Mouse (Mus musculus): ENCODE measurements around the gene Tmem14c. TPM values are rescaled to one million over a fixed set of nuclear protein-coding genes. Genes with fewer than 3 reads are reported as not detected.
"Not testable (repeated sequence)": the region's sequence is repeated elsewhere in the genome, so short reads cannot be mapped to it uniquely, and the experiment has no call there.

The Tmem14c gene
- polyA plus RNA-seq, 1 experiment from 2014 or later: 228 TPM

GRCm38 (mm10) chr13:40986081-40986480 is 30.0 kb upstream of the Tmem14c start:
- H3K4me2 ChIP-seq: no peak overlapping the region
- no peak overlapping the region for H3K9ac ChIP-seq
- no peaks in the 10 kb centered on the region for H3K4me1 ChIP-seq (replicated peaks)
- no peaks in the 10 kb centered on the region for H3K27me3 ChIP-seq (replicated peaks)
- H3K36me3 ChIP-seq: no peaks in the 10 kb centered on the region
- no peak for ATAC-seq (ENCODE audit: insufficient number of reproducible peaks, low FRiP score)
- no peaks in the 10 kb centered on the region for H3K9me3 ChIP-seq (replicated peaks)
- H3K27ac ChIP-seq (ENCODE audit: poor library complexity, severe bottlenecking): no peak overlapping the region
- WGBS: 90% methylated on average over 5 of the region's 5 CpGs
- no peak overlapping the region for H3K4me3 ChIP-seq

- ATAC-seq (ENCODE audit: insufficient number of reproducible peaks, low FRiP score); H3K27me3 ChIP-seq (replicated peaks); H3K27ac ChIP-seq (ENCODE audit: poor library complexity, severe bottlenecking); H3K36me3 ChIP-seq; H3K9me3 ChIP-seq (replicated peaks); H3K4me1 ChIP-seq (replicated peaks); H3K4me3 ChIP-seq; H3K4me2 ChIP-seq; H3K9ac ChIP-seq: not testable (repeated sequence)
- 59% methylated on average over 4 of the region's 4 CpGs for WGBS
These were observed 28.3 kb upstream of the Tmem14c start for GRCm38 (mm10) chr13:40987608-40988303.

- Histone ChIP-seq H3K27me3 (replicated peaks) (no peaks in the 10 kb centered on the region), H3K4me3 (no peak overlapping the region), H3K4me2 (no peak overlapping the region), H3K9me3 (replicated peaks) (no peaks in the 10 kb centered on the region), H3K9ac (no peak overlapping the region), H3K4me1 (replicated peaks) (no peaks in the 10 kb centered on the region), H3K36me3 (no peaks in the 10 kb centered on the region), H3K27ac (ENCODE audit: poor library complexity, severe bottlenecking) (no peak overlapping the region)
- ATAC-seq (ENCODE audit: insufficient number of reproducible peaks, low FRiP score): no peak
- WGBS: 54% methylated on average over 2 of the region's 2 CpGs
These were observed 27.7 kb upstream of the Tmem14c start for GRCm38 (mm10) chr13:40988418-40988817.

- Histone ChIP-seq H3K4me3 (no peak overlapping the region), H3K9me3 (replicated peaks) (no peaks in the 10 kb centered on the region), H3K27ac (ENCODE audit: poor library complexity, severe bottlenecking) (peak overlapping the region; percentile 34; the same call in 1 of the 2 replicates), H3K36me3 (no peaks in the 10 kb centered on the region), H3K9ac (no peak overlapping the region), H3K4me1 (replicated peaks) (peaks cover 9% of the 10 kb centered on the region), H3K27me3 (replicated peaks) (no peaks in the 10 kb centered on the region), H3K4me2 (no peak overlapping the region; the same call in 1 of the 2 replicates)
- no peak for ATAC-seq (ENCODE audit: insufficient number of reproducible peaks, low FRiP score)
- 35% methylated on average over 8 of the region's 8 CpGs for WGBS
These were observed 21.4 kb upstream of the Tmem14c start for GRCm38 (mm10) chr13:40994487-40995263.

GRCm38 (mm10) chr13:40998537-40998936 is 17.6 kb upstream of the Tmem14c start:
- not testable (repeated sequence) for H3K9me3 ChIP-seq (replicated peaks); H3K27ac ChIP-seq (ENCODE audit: poor library complexity, severe bottlenecking); H3K4me3 ChIP-seq; H3K9ac ChIP-seq; ATAC-seq (ENCODE audit: insufficient number of reproducible peaks, low FRiP score); H3K36me3 ChIP-seq; H3K4me2 ChIP-seq; H3K27me3 ChIP-seq (replicated peaks)
- H3K4me1 ChIP-seq (replicated peaks): peaks cover 24% of the 10 kb centered on the region
- 82% methylated on average over 5 of the region's 5 CpGs for WGBS

- Histone ChIP-seq H3K4me1 (replicated peaks) (peaks cover 15% of the 10 kb centered on the region), H3K36me3 (peaks cover 17% of the 10 kb centered on the region), H3K9ac (peak overlapping the region; percentile 78), H3K27ac (ENCODE audit: poor library complexity, severe bottlenecking) (peak overlapping the region; percentile 97), H3K9me3 (replicated peaks) (no peaks in the 10 kb centered on the region), H3K4me2 (peak overlapping the region; percentile 96), H3K27me3 (replicated peaks) (no peaks in the 10 kb centered on the region), H3K4me3 (peak overlapping the region; percentile 71)
- under 1% methylated on average over 25 of the region's 25 CpGs for WGBS
- peak; percentile 43 for ATAC-seq (ENCODE audit: insufficient number of reproducible peaks, low FRiP score)
These were observed 15.8 kb upstream of the Tmem14c start for GRCm38 (mm10) chr13:41000140-41000925.

- Histone ChIP-seq H3K27me3 (replicated peaks) (no peaks in the 10 kb centered on the region), H3K36me3 (peaks cover 24% of the 10 kb centered on the region), H3K9ac (peak within 1 kb of the TSS; percentile 78), H3K4me3 (peak within 1 kb of the TSS; percentile 71), H3K27ac (ENCODE audit: poor library complexity, severe bottlenecking) (peak within 1 kb of the TSS; percentile 97), H3K4me2 (peak within 1 kb of the TSS; percentile 96), H3K4me1 (replicated peaks) (peaks cover 15% of the 10 kb centered on the region), H3K9me3 (replicated peaks) (no peaks in the 10 kb centered on the region)
- under 1% methylated on average over 58 of the region's 58 CpGs for WGBS
- peak; percentile 94 for ATAC-seq (ENCODE audit: insufficient number of reproducible peaks, low FRiP score)
These were observed 15.0 kb upstream of the Tmem14c start, which contains the start of gene Pak1ip1 for GRCm38 (mm10) chr13:41000926-41001639. TSS of gene Pak1ip1 (plus strand) at chr13:41001023.

GRCm38 (mm10) chr13:41002001-41002400 is 14.1 kb upstream of the Tmem14c start:
- no peaks in the 10 kb centered on the region for H3K27me3 ChIP-seq (replicated peaks)
- peak overlapping the region; percentile 35 for H3K4me3 ChIP-seq
- WGBS: 70% methylated on average over 5 of the region's 5 CpGs
- peak overlapping the region; percentile 45; the same call in 1 of the 2 replicates for H3K9ac ChIP-seq
- H3K9me3 ChIP-seq (replicated peaks): no peaks in the 10 kb centered on the region
- no peak for ATAC-seq (ENCODE audit: insufficient number of reproducible peaks, low FRiP score)
- H3K27ac ChIP-seq (ENCODE audit: poor library complexity, severe bottlenecking): no peak overlapping the region
- peak overlapping the region; percentile 65 for H3K4me2 ChIP-seq
- H3K4me1 ChIP-seq (replicated peaks): peaks cover 15% of the 10 kb centered on the region
- peaks cover 32% of the 10 kb centered on the region for H3K36me3 ChIP-seq

GRCm38 (mm10) chr13:41006244-41006643 is 9.8 kb upstream of the Tmem14c start:
- Histone ChIP-seq H3K4me1 (replicated peaks) (peaks cover 7% of the 10 kb centered on the region), H3K4me2 (no peak overlapping the region), H3K9me3 (replicated peaks) (no peaks in the 10 kb centered on the region), H3K27ac (ENCODE audit: poor library complexity, severe bottlenecking) (no peak overlapping the region), H3K36me3 (peaks cover 75% of the 10 kb centered on the region), H3K4me3 (no peak overlapping the region), H3K27me3 (replicated peaks) (no peaks in the 10 kb centered on the region), H3K9ac (no peak overlapping the region)
- WGBS: 91% methylated on average over 4 of the region's 4 CpGs
- ATAC-seq (ENCODE audit: insufficient number of reproducible peaks, low FRiP score): no peak

GRCm38 (mm10) chr13:41008271-41008670 is 7.8 kb upstream of the Tmem14c start:
- H3K4me1 ChIP-seq (replicated peaks): no peaks in the 10 kb centered on the region
- H3K4me3 ChIP-seq: no peak overlapping the region
- 95% methylated on average over 10 of the region's 10 CpGs for WGBS
- H3K9me3 ChIP-seq (replicated peaks): no peaks in the 10 kb centered on the region
- H3K27ac ChIP-seq (ENCODE audit: poor library complexity, severe bottlenecking): no peak overlapping the region
- no peaks in the 10 kb centered on the region for H3K27me3 ChIP-seq (replicated peaks)
- H3K4me2 ChIP-seq: no peak overlapping the region
- ATAC-seq (ENCODE audit: insufficient number of reproducible peaks, low FRiP score): no peak
- H3K36me3 ChIP-seq: peaks cover 90% of the 10 kb centered on the region
- H3K9ac ChIP-seq: no peak overlapping the region

Measured in heart, embryonic 12.5 days (tissue).